ENCODE assay signal across 25 mouse cellular contexts in the genomic region with DNA sequence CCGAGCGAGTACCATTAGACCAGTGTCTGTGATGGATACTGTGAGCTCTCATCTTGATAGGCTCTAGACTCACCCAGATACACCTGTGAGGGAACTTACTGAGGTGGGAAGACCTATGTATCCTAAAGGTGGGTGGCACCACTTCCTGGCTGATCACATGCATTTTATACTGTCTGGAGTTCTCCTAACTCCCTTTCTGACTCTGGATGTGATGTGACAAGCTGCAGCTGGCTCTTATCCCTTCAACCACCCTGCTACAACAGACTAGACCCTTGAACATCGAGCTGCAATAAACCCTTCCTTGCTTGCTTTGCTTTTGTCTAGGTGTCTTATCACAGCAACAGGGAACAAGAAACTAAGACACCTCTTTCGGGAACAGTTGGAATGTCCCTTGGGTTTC.
"Had no signal": no experiment of that assay in that cellular context is flagged by ENCODE, and none has a peak within 500 bp of the region (broad histone marks: within the 10 kb centered on the region; RNA-seq: fewer than 3 reads in every experiment).

No protein-coding gene starts in this region.

- H3K36me3 ChIP-seq: heart, embryonic 13.5 days; heart, embryonic 15.5 days; hindbrain, embryonic 13.5 days; hindbrain, embryonic 15.5 days; kidney, embryonic 15.5 days; liver, embryonic 13.5 days had no signal

- H3K27ac ChIP-seq: heart, adult 2 months; heart, embryonic 13.5 days; heart, embryonic 15.5 days; hindbrain, embryonic 15.5 days; hindbrain, postnatal 0 days; kidney, postnatal 0 days; liver, embryonic 13.5 days had no signal

- H3K9ac ChIP-seq: heart, embryonic 13.5 days; heart, embryonic 15.5 days; hindbrain, embryonic 13.5 days; hindbrain, embryonic 15.5 days; kidney, embryonic 15.5 days; liver, embryonic 13.5 days had no signal

- H3K4me3 ChIP-seq: heart, adult 2 months; heart, embryonic 13.5 days; heart, embryonic 15.5 days; hindbrain, embryonic 13.5 days; hindbrain, embryonic 15.5 days; kidney, embryonic 15.5 days; liver, embryonic 13.5 days had no signal

- H3K9me3 ChIP-seq: heart, embryonic 15.5 days; hindbrain, embryonic 13.5 days; hindbrain, embryonic 15.5 days; kidney, embryonic 15.5 days; liver, embryonic 13.5 days had no signal

- H3K4me2 ChIP-seq: heart, embryonic 11.5 days; heart, embryonic 13.5 days; heart, embryonic 15.5 days; hindbrain, embryonic 13.5 days; hindbrain, embryonic 15.5 days; kidney, embryonic 15.5 days; liver, embryonic 11.5 days; liver, embryonic 13.5 days had no signal

- H3K27me3 ChIP-seq: heart, embryonic 13.5 days; heart, embryonic 15.5 days; hindbrain, embryonic 15.5 days; kidney, embryonic 15.5 days had no signal

- DNase-seq: gastrocnemius, postnatal 14 days; gastrocnemius, postnatal 36 days; heart, adult 11 months; heart, adult 2 months; heart, postnatal 14 days; heart, postnatal 36 days; kidney, adult 11 months; kidney, adult 2 months; kidney, adult 9 months; kidney, postnatal 14 days; kidney, postnatal 36 days; layer of hippocampus, adult 9-11 months; layer of hippocampus, postnatal 36 days; left cerebral cortex, postnatal 4 days; liver; liver, embryonic 13.5 days had no signal

- ATAC-seq: hindbrain, postnatal 0 days had no signal
